Mouse (Mus musculus) neural tube, embryonic 12.5 days (tissue): ENCODE measurements around the gene Zfp28. TPM values are rescaled to one million over a fixed set of nuclear protein-coding genes. Genes with fewer than 3 reads are reported as not detected.
"Not testable (repeated sequence)": the region's sequence is repeated elsewhere in the genome, so short reads cannot be mapped to it uniquely, and the experiment has no call there.

Experiments
- ATAC-seq: fragments of 200-750 bp; cut with Nextera tagmentation; 2 replicates; pipeline ENCODE4 v1.8.0; 2017; ENCODE audit warnings: low read depth, mild to moderate bottlenecking, moderate TSS enrichment, moderate library complexity; ENCODE audit not compliant: low FRiP score
- H3K27ac ChIP-seq: fragments of 300-500 bp; sonication (generic); 2 replicates; pipeline ENCODE4 v1.5.1; 2016
- H3K27me3 ChIP-seq: fragments of 300-500 bp; sonication (generic); replicated peaks from 2 replicates; pipeline ENCODE4 v1.6.1; 2016; ENCODE audit warnings: mild to moderate bottlenecking
- H3K36me3 ChIP-seq: fragments of 300-500 bp; sonication (generic); 2 replicates; pipeline ENCODE4 v1.6.1; 2016; ENCODE audit warnings: mild to moderate bottlenecking
- H3K4me1 ChIP-seq: fragments of 300-500 bp; sonication (generic); 2 replicates; pipeline ENCODE4 v1.6.1; 2016
- H3K4me2 ChIP-seq: fragments of 300-500 bp; sonication (generic); replicated peaks from 2 replicates; pipeline ENCODE4 v1.6.1; 2016; ENCODE audit warnings: mild to moderate bottlenecking
- H3K4me3 ChIP-seq: fragments of 300-500 bp; sonication (generic); 2 replicates; pipeline ENCODE4 v1.5.1; 2016
- H3K9ac ChIP-seq: fragments of 300-500 bp; sonication (generic); 2 replicates; pipeline ENCODE4 v1.6.1; 2016; ENCODE audit warnings: mild to moderate bottlenecking
- H3K9me3 ChIP-seq: fragments of 300-500 bp; sonication (generic); 2 replicates; pipeline ENCODE4 v1.6.1; 2016; ENCODE audit warnings: mild to moderate bottlenecking
- WGBS: fragments of 180-500 bp; shearing (Covaris S2); methylation state at CpG from one replicate; pipeline ENCODE4 v1.1.7; 2016; 5-methylcytosine and 5-hydroxymethylcytosine counted together
- polyA plus RNA-seq: library from polyadenylated mRNA; unstranded; fragments of >200 nt; fragmentation: Nextera tagmentation; extraction: Ambion mirVana; gene quantifications from 2 replicates; pipeline ENCODE4 v1.2.1, GENCODE M21; 2016

The Zfp28 gene
- polyA plus RNA-seq, 1 experiment from 2014 or later = 15.5 TPM

DNA sequence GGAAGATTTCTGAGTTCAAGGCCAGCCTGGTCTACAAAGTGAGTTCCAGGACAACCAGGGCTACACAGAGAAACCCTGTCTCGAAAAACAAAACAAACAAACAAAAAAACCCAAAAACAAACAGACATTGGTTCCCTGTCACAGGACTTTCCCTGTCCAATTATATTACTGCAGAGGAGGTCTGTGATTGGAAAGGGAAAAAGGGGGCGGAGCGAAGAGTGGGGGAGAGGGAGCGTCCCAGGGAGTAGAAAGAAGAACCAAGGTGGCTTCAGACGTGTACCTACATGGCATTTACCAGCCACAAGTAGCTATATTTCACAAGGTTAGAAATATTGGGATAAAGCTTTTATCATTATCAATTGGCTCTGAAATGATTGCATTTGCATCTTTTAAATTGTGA lies 14.9 kb upstream of the Zfp28 start:
- not testable (repeated sequence) for H3K4me1 ChIP-seq, H3K4me3 ChIP-seq, H3K9me3 ChIP-seq, H3K4me2 ChIP-seq, ATAC-seq, H3K27ac ChIP-seq, H3K9ac ChIP-seq, H3K36me3 ChIP-seq, H3K27me3 ChIP-seq
- WGBS = 84% methylated on average over 5 of the region's 5 CpGs

DNA sequence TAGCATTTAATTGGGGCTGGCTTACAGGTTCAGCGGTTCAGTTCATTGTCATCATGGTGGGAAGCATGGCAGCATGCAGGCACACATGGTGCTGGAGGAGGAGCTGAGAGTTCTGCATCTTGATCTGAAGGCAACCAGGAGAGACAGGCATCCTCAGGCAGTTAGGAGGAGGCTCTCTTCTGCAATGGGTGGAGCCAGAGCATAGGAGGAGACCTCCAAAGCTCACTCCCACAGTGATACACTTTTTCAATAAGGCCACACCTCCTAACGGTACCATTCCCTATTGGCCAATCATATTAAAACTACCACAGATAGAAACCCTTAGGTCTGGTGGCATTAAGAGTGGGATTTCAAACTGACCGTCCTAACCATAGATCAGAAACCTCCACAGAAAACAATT lies 13.6 kb upstream of the Zfp28 start:
- WGBS = 86% methylated on average over 3 of the region's 3 CpGs
- no peak for ATAC-seq
- Histone ChIP-seq H3K9me3 (no peaks in the 10 kb centered on the region), H3K4me3 (no peak overlapping the region), H3K36me3 (no peaks in the 10 kb centered on the region), H3K27ac (no peak overlapping the region), H3K9ac (no peak overlapping the region), H3K27me3 (no peaks in the 10 kb centered on the region), H3K4me2 (no peak overlapping the region), H3K4me1 (no peaks in the 10 kb centered on the region)

DNA sequence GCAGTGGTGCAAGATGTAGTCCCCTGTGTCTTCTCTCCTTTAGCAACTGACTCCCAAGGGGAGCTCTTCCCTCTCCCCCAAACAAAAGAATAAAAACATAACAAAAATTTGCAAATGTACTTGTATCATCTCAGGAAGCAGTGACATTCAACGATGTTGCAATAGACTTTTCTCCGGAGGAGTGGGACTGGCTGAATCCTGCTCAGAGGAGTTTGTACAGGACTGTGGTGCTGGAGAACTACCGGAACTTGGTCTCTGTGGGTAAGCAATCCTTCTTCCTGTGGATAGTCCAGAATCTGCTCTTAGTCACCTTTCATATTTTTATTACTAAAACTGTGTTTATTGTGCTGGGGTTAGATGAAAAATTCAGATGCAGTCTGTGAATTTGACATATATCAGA lies 10.1 kb upstream of the Zfp28 start:
- H3K9ac ChIP-seq = no peak overlapping the region
- H3K4me1 ChIP-seq = no peaks in the 10 kb centered on the region
- H3K4me3 ChIP-seq = no peak overlapping the region
- 0 out of 2 replicates have a peak, but pooled peaks cover 4% of the 10 kb centered on the region for H3K36me3 ChIP-seq
- H3K9me3 ChIP-seq = no peaks in the 10 kb centered on the region
- no peak for ATAC-seq
- 89% methylated on average over 3 of the region's 3 CpGs for WGBS
- no peaks in the 10 kb centered on the region for H3K27me3 ChIP-seq
- H3K4me2 ChIP-seq = no peak overlapping the region
- no peak overlapping the region for H3K27ac ChIP-seq

DNA sequence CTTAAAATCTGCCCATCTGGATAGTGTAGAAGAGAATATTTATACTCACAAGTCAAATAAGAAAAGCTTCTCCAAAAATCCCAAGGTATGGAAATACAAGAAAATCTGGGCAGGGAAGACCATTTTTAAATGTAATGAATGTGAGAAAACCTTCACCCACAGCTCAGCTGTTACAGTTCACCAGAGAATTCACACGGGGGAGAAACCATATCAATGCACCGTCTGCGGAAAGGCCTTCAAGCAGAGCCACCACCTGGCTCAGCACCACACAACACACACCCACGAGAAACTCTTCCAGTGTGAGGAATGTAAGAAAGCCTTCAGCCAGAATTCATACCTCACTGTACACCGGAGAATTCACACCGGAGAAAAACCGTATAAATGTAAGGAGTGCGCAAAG lies 4.7 kb upstream of the Zfp28 start:
- no peak overlapping the region for H3K4me3 ChIP-seq
- ATAC-seq = no peak
- 88% methylated on average over 8 of the region's 8 CpGs for WGBS
- H3K9ac ChIP-seq = no peak overlapping the region
- no peak overlapping the region for H3K27ac ChIP-seq
- H3K4me1 ChIP-seq = peaks cover 8% of the 10 kb centered on the region; the same call in 1 of the 2 replicates
- no peaks in the 10 kb centered on the region for H3K9me3 ChIP-seq
- no peaks in the 10 kb centered on the region for H3K27me3 ChIP-seq
- H3K4me2 ChIP-seq = no peak overlapping the region
- 0 out of 2 replicates have a peak, but pooled peaks cover 4% of the 10 kb centered on the region for H3K36me3 ChIP-seq

DNA sequence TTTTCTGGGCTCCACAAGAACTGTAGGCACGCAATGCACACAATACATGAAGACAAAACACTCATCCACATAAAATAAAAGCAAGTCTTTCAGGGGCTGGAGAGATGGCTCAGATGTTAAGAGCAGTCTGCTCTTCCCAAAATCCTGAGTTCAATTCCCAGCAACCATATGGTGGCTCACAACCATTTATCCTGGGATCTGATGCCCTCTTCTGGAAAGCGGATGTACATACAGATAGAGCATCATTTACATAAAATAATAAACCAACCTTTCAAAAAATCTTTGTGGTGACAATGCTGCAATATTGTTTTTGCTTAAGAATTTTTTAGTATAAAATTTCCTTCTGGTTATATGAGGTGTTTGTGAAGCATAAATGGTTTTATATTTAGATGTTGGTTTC lies 1.7 kb upstream of the Zfp28 start:
- 78% methylated on average over 2 of the region's 2 CpGs for WGBS
- Histone ChIP-seq H3K4me3 (no peak overlapping the region), H3K4me2 (no peak overlapping the region), H3K27ac (no peak overlapping the region), H3K9me3 (no peaks in the 10 kb centered on the region), H3K4me1 (peaks cover 8% of the 10 kb centered on the region), H3K36me3 (no peaks in the 10 kb centered on the region), H3K27me3 (no peaks in the 10 kb centered on the region), H3K9ac (no peak overlapping the region)
- no peak for ATAC-seq

DNA sequence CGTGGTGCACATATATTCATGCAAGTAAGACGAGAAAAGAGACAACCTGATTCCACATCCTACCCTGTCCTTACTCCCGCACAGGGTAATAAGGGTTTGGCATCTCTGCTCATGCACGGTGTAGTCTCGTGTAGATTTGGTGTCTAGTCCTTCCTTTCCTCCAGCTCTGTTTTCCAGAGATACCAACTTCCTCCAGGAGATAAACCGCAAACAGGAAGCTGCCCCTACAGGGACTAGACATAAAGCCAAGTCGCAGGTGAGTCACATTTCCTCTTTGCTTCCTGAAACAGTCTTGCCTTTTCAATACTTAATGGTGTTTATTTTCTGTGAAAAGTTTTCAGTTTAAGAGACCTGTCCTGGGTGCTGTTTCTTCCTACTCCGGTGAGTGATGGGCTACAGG lies 916 bp downstream of the Zfp28 start:
- H3K4me3 ChIP-seq = peak overlapping the region; percentile 63
- no peak for ATAC-seq
- peak overlapping the region; percentile 86 for H3K4me2 ChIP-seq
- no peaks in the 10 kb centered on the region for H3K9me3 ChIP-seq
- H3K4me1 ChIP-seq = peaks cover 8% of the 10 kb centered on the region
- peak overlapping the region; percentile 70; the same call in 1 of the 2 replicates for H3K9ac ChIP-seq
- H3K36me3 ChIP-seq = peaks cover 5% of the 10 kb centered on the region
- no peak overlapping the region for H3K27ac ChIP-seq
- H3K27me3 ChIP-seq = no peaks in the 10 kb centered on the region
- WGBS = 74% methylated on average over 8 of the region's 8 CpGs

DNA sequence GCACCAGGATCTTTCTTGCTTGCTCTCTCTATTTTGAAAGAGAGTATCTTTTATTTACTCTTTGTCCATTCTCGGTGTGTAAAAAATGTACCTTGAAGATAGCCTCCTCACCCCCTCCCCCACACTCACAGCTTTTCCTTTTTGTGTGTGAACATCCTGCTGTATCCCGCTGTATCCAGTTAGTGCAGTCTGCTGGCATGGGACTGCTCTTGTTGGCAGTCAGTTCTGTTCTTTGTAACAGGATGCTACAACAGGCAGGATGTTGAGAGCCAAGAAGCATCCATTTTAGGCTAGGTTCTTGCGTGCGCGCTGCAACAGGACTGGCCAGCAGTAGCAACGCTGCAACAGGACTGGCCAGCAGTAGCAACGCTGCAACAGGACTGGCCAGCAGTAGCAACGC lies 3.9 kb downstream of the Zfp28 start:
- no peak overlapping the region for H3K27ac ChIP-seq
- ATAC-seq = no peak
- 95% methylated on average over 8 of the region's 8 CpGs for WGBS
- peaks cover 34% of the 10 kb centered on the region for H3K36me3 ChIP-seq
- no peaks in the 10 kb centered on the region for H3K27me3 ChIP-seq
- no peak overlapping the region for H3K4me2 ChIP-seq
- no peak overlapping the region for H3K4me3 ChIP-seq
- H3K9ac ChIP-seq = no peak overlapping the region
- peaks cover 8% of the 10 kb centered on the region for H3K4me1 ChIP-seq
- H3K9me3 ChIP-seq = no peaks in the 10 kb centered on the region

DNA sequence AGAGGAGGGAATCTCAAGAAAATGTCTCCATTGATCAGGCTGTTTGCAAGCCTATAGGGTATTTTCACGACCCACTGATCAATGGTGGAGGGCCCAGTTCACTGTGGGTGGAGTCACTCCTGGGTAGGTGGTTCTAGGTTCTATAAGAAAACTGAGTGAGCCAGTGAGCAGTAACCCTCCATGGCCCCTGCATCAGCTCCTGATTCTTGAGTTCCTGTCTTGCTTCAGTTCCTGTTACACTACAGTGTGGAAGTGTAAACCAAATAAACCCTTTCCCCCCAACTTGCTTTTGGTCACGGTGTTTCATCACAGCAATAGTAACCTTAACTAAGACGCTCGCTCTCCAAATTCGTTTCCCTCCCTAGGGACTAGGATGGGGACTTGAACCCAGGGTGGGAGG lies 5.9 kb downstream of the Zfp28 start:
- Histone ChIP-seq H3K9ac (no peak overlapping the region), H3K4me2 (no peak overlapping the region), H3K4me1 (no peaks in the 10 kb centered on the region), H3K27me3 (no peaks in the 10 kb centered on the region), H3K27ac (no peak overlapping the region), H3K9me3 (no peaks in the 10 kb centered on the region), H3K36me3 (peaks cover 51% of the 10 kb centered on the region), H3K4me3 (no peak overlapping the region)
- no peak for ATAC-seq
- WGBS = 83% methylated on average over 5 of the region's 5 CpGs

DNA sequence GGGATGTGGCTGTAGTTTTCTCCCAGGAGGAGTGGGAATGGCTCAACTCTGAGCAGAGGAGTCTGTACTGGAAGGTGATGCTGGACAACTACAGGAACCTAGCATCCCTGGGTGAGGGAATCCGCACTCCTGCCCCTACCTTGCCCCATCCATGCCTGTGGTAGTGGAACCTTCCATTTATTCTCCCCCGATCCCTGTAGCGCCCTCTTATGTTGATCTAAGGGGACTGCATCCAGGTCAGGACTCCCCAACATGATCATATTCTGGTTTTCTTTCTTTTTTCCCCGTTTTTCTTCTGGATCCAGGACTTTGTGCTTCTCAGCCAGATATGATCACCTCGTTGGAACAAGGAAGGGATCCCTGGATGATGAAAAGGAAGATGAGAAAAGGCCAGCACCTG lies 6.4 kb downstream of the Zfp28 start:
- 72% methylated on average over 5 of the region's 5 CpGs for WGBS

DNA sequence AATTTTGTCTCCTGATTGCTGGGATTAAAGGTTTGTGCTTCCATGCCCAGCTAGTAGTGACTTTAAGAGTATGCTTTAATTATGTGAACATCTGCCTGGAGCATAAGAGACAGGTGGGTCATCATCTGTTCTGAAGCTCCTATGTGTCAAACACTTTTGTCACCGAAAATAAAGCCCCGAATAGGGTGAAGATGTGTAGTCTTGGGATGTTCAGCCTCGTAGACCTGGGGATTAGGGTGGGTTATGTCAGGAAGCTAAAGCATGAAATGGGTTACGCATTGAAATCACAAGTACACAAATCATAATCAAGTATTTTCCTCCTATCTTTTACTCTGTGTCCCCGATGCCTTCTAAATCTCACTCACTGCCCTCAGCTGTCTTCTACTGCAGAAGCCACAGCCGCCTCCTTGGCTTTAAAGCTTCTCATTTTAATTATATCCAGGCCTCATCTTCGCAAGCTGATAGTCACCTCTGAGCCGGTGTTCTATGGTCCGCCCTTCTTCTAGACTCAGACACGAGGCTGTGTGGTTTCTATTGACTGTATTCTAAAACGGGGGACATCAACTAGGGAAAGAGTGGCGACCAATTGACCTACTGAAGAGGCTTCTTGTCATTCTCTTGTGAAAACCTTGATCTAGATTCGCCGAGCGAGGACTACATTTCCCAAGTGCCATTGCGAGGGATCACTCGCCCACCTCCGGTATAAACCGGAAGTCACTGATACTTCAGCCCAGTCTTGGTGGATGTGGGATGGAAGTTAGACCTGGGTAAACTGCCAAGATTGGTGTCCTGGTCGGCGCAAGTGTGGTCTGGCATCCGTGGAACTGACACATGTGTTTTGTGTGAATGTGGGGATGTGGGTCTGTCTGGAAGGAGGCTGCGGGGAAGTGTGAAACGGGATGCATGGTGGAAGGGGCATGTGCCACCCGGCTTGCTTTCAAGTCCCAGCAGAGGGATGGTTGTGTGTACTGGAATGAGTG lies 15.2 kb downstream of the Zfp28 start, which contains the start of gene Smim17:
TSS of gene Smim17 (plus strand) at position 720 of the 980 bp plus-strand sequence.
- WGBS = 30% methylated on average over 25 of the region's 25 CpGs
- peak; percentile 91 for ATAC-seq

More for the DNA sequence above, 6.4 kb downstream of the Zfp28 start:
- no peak overlapping the region for H3K9ac ChIP-seq
- peaks cover 56% of the 10 kb centered on the region for H3K36me3 ChIP-seq
- H3K27me3 ChIP-seq = no peaks in the 10 kb centered on the region
- no peak overlapping the region for H3K4me3 ChIP-seq
- H3K4me2 ChIP-seq = no peak overlapping the region
- H3K9me3 ChIP-seq = no peaks in the 10 kb centered on the region
- no peaks in the 10 kb centered on the region for H3K4me1 ChIP-seq
- H3K27ac ChIP-seq = no peak overlapping the region
- ATAC-seq = no peak

DNA sequence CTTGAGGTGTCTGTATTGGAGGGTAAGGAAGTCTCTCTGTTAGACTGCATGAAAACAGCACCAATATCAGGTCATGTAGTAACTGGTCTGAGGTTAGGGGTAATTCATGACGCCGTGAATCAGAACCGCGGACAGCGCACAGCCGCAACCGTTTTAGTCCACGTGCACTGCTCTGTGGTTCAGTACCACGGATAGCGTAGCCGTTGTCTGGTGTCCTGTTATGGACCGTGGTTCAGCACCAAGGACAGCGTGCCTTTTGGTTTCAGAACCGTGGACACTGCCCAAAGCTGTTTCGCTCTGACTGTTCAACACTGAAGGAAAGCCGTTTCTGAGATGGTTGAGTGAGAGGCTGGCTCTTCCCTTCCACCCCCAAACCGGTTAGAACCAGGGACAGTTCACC lies 26.9 kb downstream of the Zfp28 start, which contains the start of gene Gm20715:
TSS of gene Gm20715 (plus strand) at position 235 of the 400 bp plus-strand sequence.
- Histone ChIP-seq H3K4me3 (no peak within 1 kb of the TSS), H3K36me3 (no peaks in the 10 kb centered on the region), H3K27ac (no peak within 1 kb of the TSS), H3K4me1 (no peaks in the 10 kb centered on the region), H3K4me2 (no peak within 1 kb of the TSS), H3K9ac (no peak within 1 kb of the TSS), H3K9me3 (no peaks in the 10 kb centered on the region), H3K27me3 (no peaks in the 10 kb centered on the region)
- ATAC-seq = peak; percentile 66; the same call in 1 of the 2 replicates
- WGBS = 3% methylated on average over 17 of the region's 17 CpGs

More for the DNA sequence above, 15.2 kb downstream of the Zfp28 start, which contains the start of gene Smim17:
- Histone ChIP-seq H3K27me3 (no peaks in the 10 kb centered on the region), H3K9me3 (no peaks in the 10 kb centered on the region), H3K36me3 (peaks cover 25% of the 10 kb centered on the region), H3K9ac (peak within 1 kb of the TSS; percentile 41), H3K4me3 (peak within 1 kb of the TSS; percentile 44), H3K27ac (no peak within 1 kb of the TSS), H3K4me2 (peak within 1 kb of the TSS; percentile 64), H3K4me1 (peaks cover 4% of the 10 kb centered on the region; the same call in 1 of the 2 replicates)

DNA sequence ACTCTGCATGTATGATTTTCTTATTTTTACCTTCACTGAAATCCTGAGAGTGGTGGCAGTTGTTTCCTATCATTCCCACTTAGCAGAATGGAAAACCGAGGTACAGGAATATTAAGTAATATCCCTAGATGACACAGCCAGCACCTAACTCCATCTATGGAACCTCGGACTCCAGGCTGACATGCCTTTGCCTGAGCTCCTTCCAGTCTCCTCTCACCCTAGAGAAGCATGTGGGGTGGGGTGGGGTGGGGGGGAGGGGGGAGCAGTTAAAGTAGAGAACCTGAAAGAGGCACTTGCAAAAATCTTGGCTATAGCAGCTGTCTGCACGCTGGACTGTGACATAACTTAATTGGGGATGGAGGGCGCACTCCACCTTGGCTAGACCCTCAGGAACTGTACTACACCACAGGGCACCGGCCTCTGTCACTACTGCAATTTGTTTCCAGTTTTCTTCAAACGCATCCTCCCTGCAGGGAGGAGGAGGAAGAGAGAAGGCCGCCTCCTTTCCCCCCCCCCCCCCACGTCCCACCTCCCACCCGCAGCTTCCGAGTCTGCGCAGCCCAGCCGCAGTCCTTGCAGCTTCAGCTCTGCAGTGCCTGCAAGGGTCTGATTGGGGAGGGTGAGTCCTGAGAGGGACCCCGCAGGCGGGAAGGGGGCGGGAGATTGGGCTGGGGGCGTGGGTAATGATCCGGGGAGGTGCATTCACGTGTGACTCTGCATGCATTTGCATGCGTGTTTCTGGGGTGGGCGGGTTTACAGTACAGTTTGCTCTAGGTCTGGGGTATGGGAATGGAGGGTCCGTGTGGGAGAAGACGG lies 31.7 kb downstream of the Zfp28 start:
- Histone ChIP-seq H3K4me1 (no peaks in the 10 kb centered on the region), H3K27me3 (no peaks in the 10 kb centered on the region), H3K36me3 (no peaks in the 10 kb centered on the region), H3K9me3 (no peaks in the 10 kb centered on the region), H3K9ac (peak overlapping the region; percentile 38; the same call in 1 of the 2 replicates), H3K4me3 (peak overlapping the region; percentile 18), H3K4me2 (peak overlapping the region; percentile 53), H3K27ac (no peak overlapping the region)
- peak; percentile 76 for ATAC-seq
- WGBS = 7% methylated on average over 19 of the region's 22 CpGs
